Mouse (Mus musculus) thymus, adult 2 months (tissue): ENCODE data around the gene Gpc6. TPM values are rescaled to one million over a fixed set of nuclear protein-coding genes. Genes with fewer than 3 reads are reported as not detected.

Experiments used
- DNase-seq: peaks from one replicate; pipeline ENCODE4 v3.0.0; 2021
- H3K27ac ChIP-seq: fragments of 200-500 bp; 2 replicates; pipeline ENCODE4 v1.5.1; 2012; ENCODE audit warnings: low read length, control low read depth; ENCODE audit not compliant: control insufficient read depth, insufficient read depth
- H3K27me3 ChIP-seq: fragments of 200-500 bp; 2 replicates; pipeline ENCODE4 v1.6.1; 2012; ENCODE audit warnings: mild to moderate bottlenecking, low read length, moderate library complexity, mixed read lengths; ENCODE audit not compliant: control insufficient read depth, insufficient read depth
- H3K36me3 ChIP-seq: fragments of 200-500 bp; 2 replicates; pipeline ENCODE4 v1.6.1; 2012; ENCODE audit warnings: mild to moderate bottlenecking, low read length, moderate library complexity; ENCODE audit not compliant: control insufficient read depth, insufficient read depth
- H3K4me1 ChIP-seq: fragments of 200-500 bp; replicated peaks from 2 replicates; pipeline ENCODE4 v1.6.1; 2012; ENCODE audit warnings: low read length; ENCODE audit not compliant: control insufficient read depth, insufficient read depth
- H3K4me3 ChIP-seq: fragments of 200-500 bp; 2 replicates; pipeline ENCODE4 v1.5.1; 2012; ENCODE audit warnings: mild to moderate bottlenecking, low read length, control low read depth, moderate library complexity; ENCODE audit not compliant: control insufficient read depth, insufficient read depth
- CTCF ChIP-seq: fragments of 200-500 bp; IDR thresholded peaks from 2 replicates; pipeline ENCODE4 v1.5.1; 2012; ENCODE audit warnings: mild to moderate bottlenecking, control low read depth, low read length, moderate library complexity, borderline replicate concordance; ENCODE audit not compliant: control insufficient read depth, poor library complexity, insufficient read depth; ENCODE audit errors: extremely low read depth
- POLR2A ChIP-seq: fragments of 200-500 bp; IDR thresholded peaks from 2 replicates; pipeline ENCODE4 v1.6.1; 2012; ENCODE audit warnings: mild to moderate bottlenecking, low read length, control low read depth, moderate library complexity; ENCODE audit not compliant: control insufficient read depth, poor library complexity, insufficient read depth; ENCODE audit errors: extremely low read depth
- WGBS: fragments of 180-500 bp; shearing (Covaris S2); methylation state at CpG from one replicate; pipeline ENCODE4 v1.1.7; 2018; 5-methylcytosine and 5-hydroxymethylcytosine counted together
- polyA plus RNA-seq: library from polyadenylated mRNA; depleted of rRNA; stranded (reverse); fragments of >200 nt; gene quantifications from 2 replicates; pipeline ENCODE4 v1.2.3, GENCODE M21; 2012

Gene Gpc6
- polyA plus RNA-seq, 1 experiment = 1.5 TPM

- Histone ChIP-seq H3K27me3 (no peaks in the 10 kb centered on the region), H3K27ac (no peak overlapping the region), H3K36me3 (no peaks in the 10 kb centered on the region), H3K4me1 (no peaks in the 10 kb centered on the region), H3K4me3 (no peak overlapping the region)
- TF ChIP-seq CTCF (no peak), POLR2A (no peak)
- DNase-seq = no peak
- 93% methylated on average over 11 of the region's 11 CpGs for WGBS
Measured at GRCm38 (mm10) chr14:117958389-117958788, 1033.3 kb downstream of the Gpc6 start.

- Histone ChIP-seq H3K4me3 (no peak overlapping the region), H3K36me3 (no peaks in the 10 kb centered on the region), H3K27me3 (no peaks in the 10 kb centered on the region), H3K4me1 (no peaks in the 10 kb centered on the region), H3K27ac (no peak overlapping the region)
- DNase-seq = no peak
- WGBS = 94% methylated on average over 6 of the region's 6 CpGs
- TF ChIP-seq POLR2A (no peak), CTCF (no peak)
Measured at GRCm38 (mm10) chr14:117961267-117961666, 1036.2 kb downstream of the Gpc6 start.

DNA sequence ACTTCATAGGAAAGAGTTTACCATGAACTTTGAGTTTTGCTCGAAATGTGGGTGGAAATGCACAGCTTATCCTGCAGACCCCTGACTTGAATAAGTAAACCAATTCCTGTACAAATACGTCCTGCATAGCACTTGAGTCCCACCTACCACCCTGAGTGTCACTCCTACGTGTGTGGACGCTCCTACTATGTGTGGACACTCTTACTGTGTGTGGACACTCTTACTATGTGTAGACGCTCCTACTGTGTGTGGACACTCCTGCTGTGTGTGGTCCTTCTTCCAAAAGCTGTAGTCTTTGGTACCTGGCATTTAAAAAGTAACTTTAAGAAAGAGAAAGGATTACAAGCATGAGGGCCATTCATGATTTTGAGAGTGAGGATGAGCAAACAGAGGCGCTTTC, 1036.7 kb downstream of the Gpc6 start:
- Histone ChIP-seq H3K27ac (no peak overlapping the region), H3K36me3 (no peaks in the 10 kb centered on the region), H3K4me1 (no peaks in the 10 kb centered on the region), H3K27me3 (no peaks in the 10 kb centered on the region), H3K4me3 (no peak overlapping the region)
- no peak for DNase-seq
- 90% methylated on average over 6 of the region's 6 CpGs for WGBS
- no peak for TF ChIP-seq CTCF
- no peak for TF ChIP-seq POLR2A

GRCm38 (mm10) chr14:117962453-117962852, 1037.3 kb downstream of the Gpc6 start:
- no peaks in the 10 kb centered on the region for H3K27me3 ChIP-seq
- TF ChIP-seq POLR2A (no peak), CTCF (no peak)
- no peaks in the 10 kb centered on the region for H3K4me1 ChIP-seq
- no peak overlapping the region for H3K4me3 ChIP-seq
- H3K27ac ChIP-seq = no peak overlapping the region
- whole genome bisulfite sequencing = 76% methylated on average over 4 of the region's 4 CpGs
- H3K36me3 ChIP-seq = no peaks in the 10 kb centered on the region
- DNase-seq = peak; percentile 8

- Histone ChIP-seq H3K27me3 (no peaks in the 10 kb centered on the region), H3K4me1 (no peaks in the 10 kb centered on the region), H3K4me3 (no peak overlapping the region), H3K36me3 (no peaks in the 10 kb centered on the region), H3K27ac (no peak overlapping the region)
- WGBS = 94% methylated on average over 5 of the region's 5 CpGs
- no peak for TF ChIP-seq POLR2A
- TF ChIP-seq CTCF = no peak
- no peak for DNase-seq
Measured at GRCm38 (mm10) chr14:117972576-117972975, 1047.5 kb downstream of the Gpc6 start.

DNA sequence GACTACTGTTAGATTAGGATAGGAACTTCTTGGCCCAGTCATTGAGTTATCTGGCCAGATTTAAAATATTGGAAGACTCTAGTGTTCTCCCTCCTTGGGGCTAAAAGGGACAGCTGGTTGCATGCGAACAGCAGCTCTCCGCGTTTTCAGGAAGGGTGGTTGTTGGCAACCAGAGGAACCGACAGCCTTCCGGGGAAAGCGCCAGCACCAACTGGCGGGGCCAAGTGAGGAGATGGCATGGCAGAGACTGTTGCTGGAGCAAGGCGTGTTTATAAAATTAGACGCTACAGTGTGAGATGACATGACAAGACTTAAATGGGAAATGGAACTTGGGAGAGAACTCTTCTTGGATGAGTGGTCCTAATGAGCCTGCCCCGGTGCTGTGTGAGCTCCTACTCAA, 1056.4 kb downstream of the Gpc6 start:
- H3K4me1 ChIP-seq = no peaks in the 10 kb centered on the region
- 96% methylated on average over 10 of the region's 10 CpGs for WGBS
- DNase-seq = no peak
- no peak overlapping the region for H3K27ac ChIP-seq
- TF ChIP-seq CTCF (no peak), POLR2A (no peak)
- H3K4me3 ChIP-seq = no peak overlapping the region
- no peaks in the 10 kb centered on the region for H3K36me3 ChIP-seq
- no peaks in the 10 kb centered on the region for H3K27me3 ChIP-seq

- H3K27me3 ChIP-seq = no peaks in the 10 kb centered on the region
- TF ChIP-seq CTCF (no peak), POLR2A (no peak)
- H3K4me3 ChIP-seq = no peak overlapping the region
- no peaks in the 10 kb centered on the region for H3K4me1 ChIP-seq
- H3K36me3 ChIP-seq = no peaks in the 10 kb centered on the region
- no peak for DNase-seq
- H3K27ac ChIP-seq = no peak overlapping the region
- 88% methylated on average over 10 of the region's 10 CpGs for WGBS
Measured at GRCm38 (mm10) chr14:117988444-117988843, 1063.3 kb downstream of the Gpc6 start.
